Mouse (Mus musculus) granulocyte monocyte progenitor cell, adult 5-6 weeks (primary cell): Measurements from ENCODE around the gene Tead4. TPM values are rescaled to one million over a fixed set of nuclear protein-coding genes. Genes with fewer than 3 reads are reported as not detected.
"Not testable (repeated sequence)": the region's sequence is repeated elsewhere in the genome, so short reads cannot be mapped to it uniquely, and the experiment has no call there.

Experiments used
- ATAC-seq: replicated peaks from 2 replicates; pipeline ENCODE4 v1.8.0; 2016; ENCODE audit warnings: mild to moderate bottlenecking, moderate TSS enrichment, inconsistent platforms; ENCODE audit not compliant: poor library complexity, severe bottlenecking
- total RNA-seq, 2 experiments: library from RNA; stranded (forward) in 1 of 2; stranded (reverse) in 1 of 2; fragments of 200-712, 200-1000 nt in 1 of 2; fragments of >200 nt in 1 of 2; fragmentation: Nextera tagmentation in 1 of 2; gene quantifications; 2 replicates each; pipeline ENCODE4 v1.2.3; 2014 to 2017

Gene Tead4
- total RNA-seq (2014; fragmentation: Nextera tagmentation) (not detected in 2 replicates), total RNA-seq (2017) (not detected in 2 replicates)

GRCm38 (mm10) chr6:128300134-128301001 lies at the start of gene Tead4:
Gene Tead4 (minus strand): TSS chr6:128300823.
- ATAC-seq: peak; percentile 74

GRCm38 (mm10) chr6:128349711-128350110 lies 49.1 kb upstream of the Tead4 start:
- no peak for ATAC-seq

GRCm38 (mm10) chr6:128346782-128347181 lies 46.2 kb upstream of the Tead4 start:
- no peak for ATAC-seq

- peak; percentile 97 for ATAC-seq
These were observed 45.0 kb upstream of the Tead4 start for GRCm38 (mm10) chr6:128345623-128346022.

GRCm38 (mm10) chr6:128341956-128342723 lies 41.5 kb upstream of the Tead4 start:
- no peak for ATAC-seq

DNA sequence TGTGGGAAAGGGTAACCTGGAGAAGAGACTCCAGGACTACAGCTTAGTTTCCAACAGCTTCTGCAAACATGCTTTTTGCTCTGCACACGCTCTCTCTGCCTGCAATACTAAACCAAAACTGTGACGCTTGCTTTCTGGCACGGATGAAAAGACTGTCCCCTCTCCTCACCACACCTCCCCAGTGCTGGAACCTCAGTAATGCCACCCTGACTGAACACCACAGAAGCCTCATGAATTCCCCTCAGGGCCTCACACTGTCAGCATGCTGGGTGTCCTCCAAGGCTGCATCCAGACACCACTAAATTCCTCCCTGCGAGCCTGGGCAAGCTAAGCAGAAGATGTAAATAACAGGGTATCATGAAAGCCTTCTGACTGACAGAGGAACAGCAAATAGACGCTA lies 38.3 kb upstream of the Tead4 start:
- ATAC-seq: no peak

DNA sequence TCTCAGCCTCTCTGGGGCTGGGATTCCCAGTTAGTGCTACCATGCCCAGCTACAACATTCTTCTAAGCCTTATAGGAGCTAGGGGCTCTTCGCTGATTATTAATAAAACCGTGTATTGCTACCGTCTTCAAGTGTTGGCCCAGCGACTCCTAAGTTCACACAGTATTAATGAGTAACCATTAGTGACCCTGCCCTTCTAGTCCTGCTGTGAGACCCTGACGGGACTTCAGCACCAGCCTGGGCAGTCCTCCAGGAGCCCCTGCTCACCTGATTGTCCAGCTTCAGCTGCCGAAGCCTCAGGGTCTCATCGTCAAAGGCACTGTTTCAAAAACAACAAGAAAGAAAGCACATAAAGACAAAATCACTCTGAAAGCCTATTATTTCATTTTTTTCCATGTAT lies 36.8 kb upstream of the Tead4 start:
- ATAC-seq: no peak

DNA sequence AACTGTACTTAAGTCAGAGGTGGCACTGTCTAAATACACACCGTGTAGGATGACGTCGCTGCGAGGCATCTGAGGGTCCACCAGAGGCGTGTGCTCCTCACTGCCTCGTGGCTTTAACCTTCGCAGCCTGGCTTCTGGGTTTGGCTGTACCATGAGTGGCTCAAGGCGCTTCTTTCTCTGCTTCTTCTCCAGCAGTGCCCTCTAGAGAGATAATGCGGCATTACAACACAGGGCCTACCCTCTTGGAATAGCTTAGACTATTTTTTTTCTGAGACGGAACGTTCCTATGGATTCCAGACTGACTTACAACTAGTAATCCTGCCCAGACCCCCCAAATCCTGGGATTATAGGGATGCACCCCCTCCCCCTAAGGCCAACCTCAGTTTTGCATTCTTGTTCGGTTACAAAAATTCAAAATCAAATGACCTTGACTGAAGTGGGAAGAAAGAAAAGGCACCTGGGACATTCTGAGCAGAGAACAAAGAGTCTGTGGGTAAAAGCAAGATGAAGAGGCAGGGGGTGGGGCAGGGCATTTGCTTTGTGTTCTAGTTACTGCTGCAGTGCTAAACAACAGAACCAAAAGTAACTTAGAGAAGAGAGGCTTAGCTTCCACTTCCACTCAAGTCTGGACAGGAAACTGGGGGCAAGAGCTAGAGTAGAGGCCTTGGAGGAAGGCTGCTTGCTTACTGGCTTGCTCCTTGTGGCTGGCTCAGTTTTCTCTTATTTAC lies 33.9 kb upstream of the Tead4 start:
- peak; percentile 97 for ATAC-seq

DNA sequence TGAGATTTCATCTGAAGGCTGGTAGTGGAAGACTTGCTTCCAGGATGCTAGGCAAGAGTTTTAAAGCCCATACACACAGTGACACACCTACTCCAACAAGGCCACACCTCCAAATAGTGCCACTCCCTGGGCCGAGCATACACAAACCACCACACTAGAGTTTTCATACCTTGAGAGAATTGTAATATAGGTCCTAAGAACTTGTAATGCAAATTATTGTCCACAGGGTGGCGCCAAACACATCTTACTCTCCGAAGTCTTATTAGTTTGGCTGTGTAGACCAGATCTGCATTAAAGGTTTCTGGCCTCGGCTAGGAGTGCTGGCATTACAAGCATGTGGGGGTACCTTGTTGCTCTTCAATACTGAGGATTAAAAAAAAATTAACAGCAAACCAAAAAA lies 17.7 kb upstream of the Tead4 start:
- ATAC-seq: peak; percentile 65

DNA sequence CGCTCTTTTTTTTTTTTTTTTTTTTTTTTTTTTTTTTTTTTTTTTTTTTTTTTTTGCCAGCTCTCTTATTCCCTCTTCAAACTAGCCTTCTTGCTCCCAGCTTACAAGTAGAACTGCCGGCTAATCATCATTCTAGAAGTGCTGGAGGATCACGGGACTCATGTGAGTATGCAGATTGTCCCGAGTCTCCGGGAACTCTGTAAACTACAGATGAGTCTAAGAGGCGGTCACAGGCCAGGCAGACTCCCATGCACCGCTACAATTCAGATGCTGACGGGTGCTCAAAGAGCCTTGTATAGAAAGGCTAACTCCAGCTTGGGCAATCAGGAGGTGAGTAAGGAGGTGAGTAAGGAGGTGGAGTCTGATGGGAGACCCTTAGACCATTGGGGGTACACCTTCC lies 15.0 kb upstream of the Tead4 start:
- ATAC-seq: no peak

- no peak for ATAC-seq
These were observed 14.2 kb upstream of the Tead4 start for GRCm38 (mm10) chr6:128314796-128315195.

- peak; percentile 63 for ATAC-seq
These were observed 7.7 kb upstream of the Tead4 start for GRCm38 (mm10) chr6:128308311-128308710.

GRCm38 (mm10) chr6:128304801-128305200 lies 4.2 kb upstream of the Tead4 start:
- ATAC-seq: no peak

- not testable (repeated sequence) for ATAC-seq
These were observed 2.0 kb upstream of the Tead4 start for GRCm38 (mm10) chr6:128302640-128303039.

DNA sequence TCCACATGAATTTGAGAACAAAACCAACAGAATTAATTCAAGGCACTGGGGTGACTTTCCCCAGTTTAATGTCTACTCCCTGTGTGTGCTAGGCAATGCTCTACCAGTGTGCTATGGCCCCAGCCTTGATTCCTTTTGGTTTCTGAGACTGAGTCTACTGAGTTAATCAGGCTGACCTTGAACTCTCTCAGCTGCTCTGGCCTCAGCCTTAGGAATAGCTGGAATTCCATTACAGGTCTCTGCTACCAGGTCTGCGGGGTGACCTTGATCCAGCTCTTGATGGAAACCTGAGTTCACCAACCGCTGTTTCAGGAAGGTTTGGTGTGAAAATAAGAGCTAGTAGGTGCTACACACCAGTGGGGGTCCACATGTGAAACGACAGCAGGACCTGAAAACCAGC lies 1.3 kb upstream of the Tead4 start:
- no peak for ATAC-seq

DNA sequence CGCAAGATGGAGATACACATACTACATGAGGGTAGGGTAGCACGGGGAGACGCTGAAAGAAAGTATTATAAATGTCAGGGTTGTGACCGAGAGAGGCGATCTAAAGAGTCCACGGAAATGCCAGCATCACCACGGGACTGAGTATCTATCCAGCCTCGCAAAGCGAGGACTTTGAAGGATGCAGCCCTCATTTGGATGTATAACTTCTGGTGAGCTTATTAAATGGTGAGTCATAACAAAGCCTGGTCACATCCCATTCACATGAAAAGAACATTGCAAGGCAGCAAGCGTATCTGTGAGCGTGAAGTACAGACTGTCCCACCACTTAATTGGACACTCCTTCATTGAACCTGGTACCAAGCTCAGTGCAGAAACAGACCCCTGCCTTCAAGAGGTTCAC lies 835 bp upstream of the Tead4 start:
- ATAC-seq: no peak

DNA sequence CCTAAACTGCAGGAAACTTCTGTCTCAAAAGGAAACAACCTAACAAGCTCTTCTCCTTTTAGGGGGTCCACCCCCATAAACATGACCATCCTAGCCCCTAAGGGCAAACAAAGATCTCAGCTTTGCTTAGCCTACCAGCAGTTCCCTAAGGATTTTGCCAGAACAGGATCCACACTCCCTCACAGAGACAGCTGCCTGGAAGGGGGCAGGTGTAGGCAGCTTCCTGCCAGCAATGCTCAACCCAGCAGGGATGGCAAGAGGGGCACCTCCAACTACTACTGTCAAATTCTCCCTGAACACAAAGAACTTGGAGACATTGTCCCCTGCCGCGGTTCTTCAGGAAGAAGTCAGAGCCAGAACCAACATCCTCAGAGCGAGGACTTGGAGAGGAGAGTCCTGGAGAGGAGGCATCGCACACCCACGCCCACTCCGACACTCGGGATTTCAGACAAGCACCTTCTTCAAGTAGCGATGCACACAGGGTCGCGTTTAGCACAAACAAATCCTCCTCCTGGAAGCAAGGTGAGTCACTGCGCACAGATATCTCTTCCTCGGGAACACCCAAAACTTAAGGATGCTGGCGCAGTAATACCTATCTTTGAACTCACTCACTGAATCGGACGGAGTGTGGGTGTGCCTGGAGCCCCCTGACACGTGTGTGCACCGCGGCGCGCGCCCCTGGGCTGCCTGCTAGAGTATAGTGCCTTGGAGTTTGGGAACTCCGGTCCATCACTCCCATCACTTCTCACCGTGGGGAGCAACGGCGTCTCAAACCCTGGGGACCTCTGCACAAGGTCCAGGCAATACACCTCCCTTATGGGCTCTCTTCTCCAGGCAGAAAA lies 1.1 kb downstream of the Tead4 start:
- no peak for ATAC-seq

GRCm38 (mm10) chr6:128298246-128298645 lies 2.4 kb downstream of the Tead4 start:
- no peak for ATAC-seq

GRCm38 (mm10) chr6:128296750-128297393 lies 3.8 kb downstream of the Tead4 start:
- no peak for ATAC-seq
